Mouse (Mus musculus): ENCODE measurements at regions not wholly inside any gene's neighbourhood (a gene's known extent, or its start where the extent isn't known, plus 50 kb on each side); places are given as distances from the start of the nearest gene placed in this dataset.

- DNase-seq (ENCODE audit: low read depth, low spot score), result no peak
Measured at GRCm38 (mm10) chr3:15200990-15201389, 131.1 kb downstream of the Gm9733 start.

- no peak for DNase-seq (ENCODE audit: low read depth, low spot score)
Measured at GRCm38 (mm10) chr3:15202760-15203159, 129.3 kb downstream of the Gm9733 start.

DNA sequence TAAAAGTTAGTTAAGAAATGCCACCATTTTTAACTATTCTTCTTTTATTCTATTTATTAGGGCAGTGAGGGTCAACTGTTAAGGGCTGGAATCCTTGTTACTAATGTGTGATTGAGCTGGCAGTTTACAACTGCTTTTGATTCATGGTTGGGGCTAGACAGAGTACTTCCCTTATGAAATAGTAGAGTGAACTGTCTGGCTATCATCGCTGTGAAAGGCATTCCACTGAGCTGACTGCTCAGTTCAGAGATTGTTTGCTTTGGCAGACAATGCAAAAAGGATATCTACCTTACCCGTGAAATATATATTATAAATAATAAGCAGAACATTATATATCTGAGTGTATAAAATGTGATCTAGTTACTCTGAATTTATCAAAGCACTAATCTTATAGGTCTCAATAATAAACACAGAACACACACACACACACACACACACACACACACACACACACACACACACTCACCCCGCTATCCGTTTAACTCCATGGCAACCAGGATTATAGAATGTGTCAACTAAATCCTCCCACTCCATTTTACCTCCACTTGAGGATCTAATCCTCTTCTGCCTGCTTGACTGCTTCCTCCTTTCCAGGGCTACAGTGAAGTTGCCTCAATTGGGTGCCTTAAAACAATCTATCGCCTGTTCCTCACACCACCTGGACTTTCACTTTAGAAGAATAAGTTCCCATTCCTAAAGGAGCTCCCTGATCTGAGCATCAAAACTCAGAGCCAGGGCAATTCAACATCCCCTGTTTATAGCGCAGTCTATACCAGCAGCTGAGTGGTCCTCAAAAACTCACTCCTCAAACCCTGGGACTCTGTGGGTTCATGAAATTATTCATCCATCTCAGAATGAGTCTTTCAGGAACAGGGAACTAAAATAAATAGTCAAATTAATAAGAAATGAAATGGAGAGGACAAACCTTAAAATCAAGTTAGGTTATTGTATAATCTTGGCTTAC is 126.6 kb downstream of the Gm9733 start:
- DNase-seq (ENCODE audit: low read depth, low spot score), result no peak

GRCm38 (mm10) chr3:15212357-15212756 is 119.7 kb downstream of the Gm9733 start:
- no peak for DNase-seq (ENCODE audit: low read depth, low spot score)

DNA sequence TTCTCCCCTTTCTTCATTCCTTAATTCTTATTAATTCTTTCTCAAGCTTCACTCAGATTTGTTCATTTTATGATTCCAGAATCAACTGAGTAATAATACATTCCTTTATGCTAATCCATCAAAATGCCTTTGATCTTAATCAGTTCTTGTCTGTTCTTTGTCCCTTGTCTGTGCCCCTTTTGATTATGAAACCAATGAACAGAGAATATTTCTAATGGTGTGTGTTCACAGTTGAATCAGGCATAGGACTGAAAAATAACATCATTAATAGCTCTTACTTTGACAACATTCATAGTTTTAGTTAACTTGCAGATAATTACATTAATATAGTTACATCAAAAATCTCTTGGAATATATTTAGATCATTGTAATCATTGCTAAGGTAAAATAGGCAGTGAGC is 114.5 kb downstream of the Gm9733 start:
- no peak for DNase-seq (ENCODE audit: low read depth, low spot score)

- no peak for DNase-seq (ENCODE audit: low read depth, low spot score)
Measured at GRCm38 (mm10) chr3:15219275-15219674, 112.8 kb downstream of the Gm9733 start.

DNA sequence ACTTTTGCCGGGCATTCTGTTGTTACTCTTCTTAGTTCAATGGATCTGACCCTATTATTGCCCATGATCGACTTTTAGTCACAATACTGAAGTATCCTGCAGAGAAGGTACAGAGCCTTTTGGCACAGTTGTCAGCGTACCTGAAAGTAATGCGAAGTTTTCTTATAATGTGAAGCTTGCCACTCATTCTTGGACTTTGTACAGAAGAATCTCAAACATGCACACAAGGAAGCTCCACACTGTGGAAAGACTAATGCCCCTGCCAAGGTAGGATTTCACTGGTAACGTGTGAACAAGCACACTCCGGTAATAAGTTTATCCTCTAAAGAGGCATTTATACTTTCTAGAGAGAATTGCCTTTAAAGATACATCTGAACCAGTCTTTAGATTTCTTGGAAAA is 108.8 kb downstream of the Gm9733 start:
- DNase-seq (ENCODE audit: low read depth, low spot score), result no peak

GRCm38 (mm10) chr3:15224452-15224851 is 107.7 kb downstream of the Gm9733 start:
- DNase-seq (ENCODE audit: low read depth, low spot score), result no peak

- no peak for DNase-seq (ENCODE audit: low read depth, low spot score)
Measured at GRCm38 (mm10) chr3:15228641-15229040, 103.5 kb downstream of the Gm9733 start.

DNA sequence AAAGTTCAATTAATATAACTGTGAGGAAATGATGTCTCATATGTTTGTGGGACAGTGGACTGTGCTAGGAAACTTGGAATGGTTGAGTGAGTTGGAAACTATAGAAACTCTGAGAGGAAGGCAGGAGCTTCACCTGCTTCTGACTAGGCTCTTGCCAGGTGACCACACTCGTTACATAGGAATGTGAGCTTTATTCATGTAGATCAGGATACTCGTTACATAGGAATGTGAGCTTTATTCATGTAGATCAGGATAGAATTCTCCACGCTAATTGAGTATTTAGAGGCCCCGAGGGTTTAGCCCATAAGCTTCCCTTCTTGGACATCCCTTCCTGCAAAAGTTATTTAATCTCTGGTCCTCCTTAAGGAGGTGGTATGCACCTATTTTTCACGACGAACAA is 101.9 kb downstream of the Gm9733 start:
- DNase-seq (ENCODE audit: low read depth, low spot score), result no peak

GRCm38 (mm10) chr3:15231433-15231832 is 100.7 kb downstream of the Gm9733 start:
- no peak for DNase-seq (ENCODE audit: low read depth, low spot score)

DNA sequence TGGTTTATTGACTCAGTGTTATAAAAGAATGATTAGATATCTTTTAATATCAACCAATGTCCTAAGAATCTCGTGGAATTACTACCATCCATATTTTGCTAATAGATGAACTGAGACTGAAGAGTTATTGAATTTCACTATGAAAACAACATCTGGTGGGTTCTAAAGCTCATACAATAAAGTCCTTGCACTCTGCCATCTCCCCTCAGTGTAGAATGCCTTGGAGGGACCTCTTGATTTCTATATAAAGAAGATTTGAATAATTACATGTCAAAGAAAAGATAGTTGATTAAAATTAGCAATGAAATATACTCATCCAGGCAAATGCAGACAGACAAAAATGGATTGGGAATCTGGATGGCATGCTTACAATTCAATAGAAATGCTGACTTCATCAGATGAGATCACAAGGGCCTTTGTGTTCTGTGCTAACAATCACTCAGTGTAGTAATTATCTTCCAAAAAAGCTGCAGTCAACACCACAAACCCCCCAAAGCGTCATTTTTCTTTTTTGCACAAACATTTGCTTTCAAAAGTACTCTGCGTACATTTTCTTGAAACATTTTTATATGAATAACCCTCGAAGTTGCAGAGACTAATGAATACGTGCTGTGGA is 94.2 kb downstream of the Gm9733 start:
- DNase-seq (ENCODE audit: low read depth, low spot score), result no peak

DNA sequence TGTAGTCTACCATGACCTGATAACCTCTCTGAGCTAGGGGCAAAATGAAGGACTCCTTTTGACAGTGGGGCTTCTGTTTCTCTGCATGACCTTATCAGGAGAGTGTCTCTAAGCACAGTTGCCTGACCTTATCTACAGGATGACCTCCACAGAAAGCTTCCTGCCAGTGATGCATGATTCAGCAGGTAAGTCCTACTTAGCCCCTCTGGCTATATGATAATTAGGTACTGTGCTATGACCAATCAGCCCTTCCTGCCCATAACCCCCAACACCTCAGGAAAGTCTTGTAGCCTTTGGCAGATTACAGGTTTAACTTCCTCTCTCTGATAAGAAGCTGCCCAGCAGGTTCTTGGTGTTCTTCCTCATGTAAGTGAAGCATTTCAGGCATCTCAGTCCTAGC is 89.7 kb downstream of the Gm9733 start:
- DNase-seq (ENCODE audit: low read depth, low spot score), result no peak

- DNase-seq (ENCODE audit: low read depth, low spot score), result no peak
Measured at GRCm38 (mm10) chr3:15243584-15243983, 88.5 kb downstream of the Gm9733 start.

- DNase-seq (ENCODE audit: low read depth, low spot score), result peak; percentile 11
Measured at GRCm38 (mm10) chr3:15244999-15245398, 87.1 kb downstream of the Gm9733 start.
